Mouse (Mus musculus) MEL (cell line): ENCODE results near the gene Zfp799.
"Not testable (repeated sequence)": the region's sequence is repeated elsewhere in the genome, so short reads cannot be mapped to it uniquely, and the experiment has no call there.

Experiments used
- BHLHE40 ChIP-seq: IDR thresholded peaks from 2 replicates; pipeline ENCODE4 v1.6.1; 2012; ENCODE audit warnings: low read depth, mild to moderate bottlenecking, inconsistent platforms, low read length, improper control_type of control experiment, borderline replicate concordance
- CTCF ChIP-seq, 3 experiments: IDR thresholded peaks in 2 of 3; conservative IDR thresholded peaks in 1 of 3; 2 replicates each; pipeline ENCODE4 v1.5.1; 2011 to 2012; ENCODE audit warnings: low read length in 3 of 3, low read depth in 2 of 3, mild to moderate bottlenecking in 2 of 3, improper control_type of control experiment in 1 of 3, inconsistent platforms in 1 of 3, mixed read lengths in 1 of 3, moderate library complexity in 1 of 3; ENCODE audit not compliant: control insufficient read depth in 1 of 3, insufficient read depth in 1 of 3, poor library complexity in 1 of 3, severe bottlenecking in 1 of 3
- GATA1 ChIP-seq: IDR thresholded peaks from 2 replicates; pipeline ENCODE4 v1.6.1; 2011; ENCODE audit warnings: low read depth, low read length, improper control_type of control experiment
- NRF1 ChIP-seq: IDR thresholded peaks from 2 replicates; pipeline ENCODE4 v1.6.1; 2014; ENCODE audit warnings: low read depth, mild to moderate bottlenecking, inconsistent platforms, low read length, improper control_type of control experiment, moderate library complexity; ENCODE audit not compliant: poor library complexity, insufficient read depth, severe bottlenecking
- POLR2A ChIP-seq, 2 experiments: IDR thresholded peaks; 2 replicates each; pipeline ENCODE4 v1.6.1; 2011 to 2012; ENCODE audit warnings: low read length in 2 of 2, mild to moderate bottlenecking in 2 of 2, control low read depth in 1 of 2, improper control_type of control experiment in 1 of 2, low read depth in 1 of 2, moderate library complexity in 1 of 2; ENCODE audit not compliant: control insufficient read depth in 1 of 2, insufficient read depth in 1 of 2, poor library complexity in 1 of 2
- POLR2AphosphoS2 ChIP-seq: IDR thresholded peaks from 2 replicates; pipeline ENCODE4 v1.6.1; 2011; ENCODE audit warnings: low read length, improper control_type of control experiment
- USF1 ChIP-seq: IDR thresholded peaks from 2 replicates; pipeline ENCODE4 v1.6.1; 2014; ENCODE audit warnings: low read depth, mild to moderate bottlenecking, inconsistent platforms, low read length, improper control_type of control experiment, moderate library complexity
- ZC3H11A ChIP-seq: IDR thresholded peaks from 2 replicates; pipeline ENCODE4 v1.6.1; 2012; ENCODE audit warnings: low read depth, mild to moderate bottlenecking, inconsistent platforms, low read length, improper control_type of control experiment
- ZKSCAN1 ChIP-seq: IDR thresholded peaks from 2 replicates; pipeline ENCODE4 v1.6.1; 2012; ENCODE audit warnings: low read depth, mild to moderate bottlenecking, inconsistent platforms, low read length, improper control_type of control experiment, moderate library complexity
- ZNF384 ChIP-seq: IDR thresholded peaks from 2 replicates; pipeline ENCODE4 v1.6.1; 2012; ENCODE audit warnings: low read depth, mild to moderate bottlenecking, inconsistent platforms, low read length, improper control_type of control experiment

GRCm38 (mm10) chr17:32856713-32857112 lies 26.7 kb upstream of the Zfp799 start:
- not testable (repeated sequence) for TF ChIP-seq POLR2A (IDR thresholded peaks at IDR 0.05; ENCODE audit: control insufficient read depth in 1 of 2, insufficient read depth in 1 of 2, low read depth in 1 of 2, low read length in 2 of 2, poor library complexity in 1 of 2); NRF1; ZNF384; ZC3H11A; GATA1; BHLHE40; POLR2AphosphoS2; CTCF (IDR thresholded peaks at IDR 0.05 in 2 of 3, conservative IDR thresholded peaks at IDR 0.05 in 1 of 3; ENCODE audit: control insufficient read depth in 1 of 3, insufficient read depth in 1 of 3, low read depth in 2 of 3, low read length in 3 of 3, poor library complexity in 1 of 3, severe bottlenecking in 1 of 3); USF1; ZKSCAN1
